Mouse (Mus musculus): ENCODE data around the gene Fli1.
A peak's percentile ranks its signal among the peaks of the same experiment; 100 is the strongest.

The Fli1 gene

DNA sequence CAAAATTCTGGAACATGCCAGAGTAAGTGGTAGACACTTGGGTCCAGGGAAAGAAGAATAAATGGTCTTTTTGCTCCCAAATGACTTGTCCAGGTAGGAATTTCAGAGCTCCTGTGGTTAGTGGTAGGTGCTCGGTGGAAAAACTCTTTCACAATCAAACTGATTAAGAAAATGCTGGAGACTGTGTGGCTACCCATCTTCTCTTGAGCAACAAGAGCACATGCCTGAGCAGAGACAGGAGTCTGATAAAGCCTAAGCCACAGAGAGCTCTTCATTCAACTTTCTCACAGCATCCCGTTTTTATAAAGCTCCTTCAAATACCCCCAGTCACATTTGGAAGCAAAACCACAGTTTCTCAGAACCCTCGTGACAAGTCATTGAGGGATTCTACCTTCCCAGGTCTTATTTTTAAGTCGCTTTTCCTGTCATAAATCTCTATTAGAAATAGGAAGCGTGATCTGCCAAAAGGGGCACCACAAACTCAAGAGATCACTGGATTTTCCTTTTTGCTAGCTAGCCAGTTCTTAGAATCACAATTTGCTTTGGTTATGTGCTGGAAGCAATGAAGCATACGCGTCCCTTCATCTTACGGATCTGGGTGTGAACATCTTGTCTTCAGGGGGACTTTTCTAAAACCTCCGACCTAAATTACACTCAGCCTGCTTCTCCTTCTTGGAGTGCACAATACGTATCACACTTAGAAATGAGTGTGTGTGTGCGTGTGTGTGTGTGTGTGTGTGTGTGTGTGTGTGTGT lies 40.2 kb downstream of the Fli1 start:
- DNase-seq (ENCODE audit: low spot score): no peak

DNA sequence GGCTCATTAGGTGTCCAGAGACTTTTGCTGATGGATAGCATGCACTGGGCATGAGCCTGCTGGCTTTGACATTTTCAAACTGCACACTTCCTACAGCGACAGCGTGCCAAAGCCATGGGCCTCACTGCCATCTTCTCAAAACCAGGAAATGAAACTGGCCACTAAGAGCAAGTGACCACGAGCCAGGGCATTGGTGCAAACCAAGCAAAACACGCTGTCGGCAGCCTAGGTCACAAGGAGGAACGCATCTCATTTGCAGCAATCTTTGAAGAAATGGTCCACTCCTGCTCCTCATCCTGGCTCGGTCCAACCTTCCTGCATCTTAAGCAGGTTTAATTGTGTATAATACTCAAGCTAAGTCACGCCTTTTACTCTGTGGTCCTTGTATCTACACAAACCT lies 41.8 kb downstream of the Fli1 start:
- DNase-seq (ENCODE audit: low spot score): peak; percentile 63

DNA sequence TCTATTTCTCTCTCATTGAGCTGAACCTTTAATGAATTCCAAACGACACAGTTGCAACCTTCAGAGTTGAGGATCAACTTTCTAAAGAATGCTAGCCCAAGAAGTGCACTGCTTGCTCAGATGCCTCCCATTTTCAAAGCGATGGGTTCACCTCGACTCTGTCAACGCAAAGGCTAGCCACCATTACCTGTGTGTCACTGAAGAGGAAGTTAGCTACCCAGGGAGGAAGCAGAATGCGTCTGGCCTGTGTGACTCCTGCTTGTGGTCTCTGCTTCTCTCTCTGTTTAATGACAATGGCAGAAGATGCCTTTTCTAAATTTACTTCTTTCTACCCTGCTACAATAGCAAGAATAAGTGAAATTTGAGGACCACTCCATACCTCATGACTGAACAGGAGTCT lies 42.6 kb downstream of the Fli1 start:
- peak; percentile 59 for DNase-seq (ENCODE audit: low spot score)

DNA sequence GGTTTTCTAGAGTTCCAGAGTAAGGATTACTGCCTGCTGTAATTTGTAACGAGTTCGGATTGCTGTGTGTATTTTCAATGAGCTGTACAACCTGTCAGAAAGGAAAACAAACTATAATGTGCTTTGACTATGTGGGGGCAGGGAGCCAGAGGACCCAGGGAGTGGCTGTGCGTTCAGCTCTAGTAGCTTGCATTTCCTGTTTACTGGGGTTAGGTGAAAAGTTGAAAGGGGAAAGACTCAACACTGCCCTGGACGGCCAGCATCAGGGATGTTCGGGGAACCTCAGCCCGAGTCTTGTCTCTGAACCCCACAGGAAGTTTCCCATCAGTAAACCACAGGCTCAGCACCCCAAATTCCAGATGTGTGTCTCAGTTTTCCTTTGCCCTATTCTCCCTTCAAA lies 43.2 kb downstream of the Fli1 start:
- peak; percentile 67 for DNase-seq (ENCODE audit: low spot score)

DNA sequence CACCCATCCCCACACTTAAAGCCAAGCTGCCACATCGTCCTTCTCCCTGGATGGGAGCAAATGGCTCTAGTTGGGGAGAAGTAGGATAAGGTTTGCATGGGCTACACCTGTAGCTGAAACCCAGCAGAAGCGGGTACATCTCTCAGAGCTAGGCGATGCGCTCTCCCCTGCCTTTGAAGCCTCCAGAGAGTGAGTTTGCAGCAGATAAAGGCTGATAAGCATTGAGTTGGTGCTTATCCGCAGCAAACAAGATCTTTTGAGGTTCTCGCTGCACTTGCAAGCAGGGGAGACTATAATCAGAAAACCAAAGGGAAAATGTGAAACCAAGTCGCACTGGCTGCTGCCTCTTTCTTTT lies 47.0 kb downstream of the Fli1 start:
- DNase-seq (ENCODE audit: low spot score): no peak

DNA sequence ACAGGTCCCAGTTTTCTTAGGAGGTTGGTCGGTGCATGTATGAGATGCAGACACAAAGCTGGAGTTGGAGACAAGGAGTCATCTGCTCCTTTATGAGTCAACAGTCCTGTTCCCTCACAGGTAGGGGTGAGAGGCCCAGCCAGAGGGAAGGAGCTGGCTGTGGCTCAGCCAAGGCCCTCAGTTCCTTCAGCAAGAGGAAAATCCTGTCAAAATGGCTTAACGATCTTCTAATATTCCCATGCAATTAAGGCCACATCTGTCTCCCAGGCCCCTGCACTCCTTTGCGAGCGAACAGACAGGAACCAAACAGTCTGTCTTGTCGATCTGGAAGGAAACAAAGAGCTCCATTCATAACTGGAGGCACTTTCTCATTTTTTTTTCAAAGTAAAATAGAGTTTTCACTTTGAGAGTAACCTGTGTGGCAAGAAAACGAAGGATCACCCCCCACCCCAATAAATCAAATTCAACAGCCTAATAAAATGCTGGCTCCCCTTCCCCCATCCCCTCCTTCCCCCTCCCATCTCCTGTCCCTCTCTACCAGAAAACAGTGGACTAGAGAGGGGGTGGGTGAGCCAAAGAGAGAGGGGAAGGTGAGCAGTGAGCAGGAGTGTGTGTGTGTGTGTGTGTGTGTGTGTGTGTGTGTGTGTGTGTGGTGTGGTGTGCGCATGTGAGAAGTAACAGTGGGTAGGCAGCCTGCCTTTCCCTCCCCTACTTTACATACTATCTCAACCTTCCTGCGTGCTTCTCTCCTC lies 47.6 kb downstream of the Fli1 start:
- DNase-seq (ENCODE audit: low spot score): no peak

DNA sequence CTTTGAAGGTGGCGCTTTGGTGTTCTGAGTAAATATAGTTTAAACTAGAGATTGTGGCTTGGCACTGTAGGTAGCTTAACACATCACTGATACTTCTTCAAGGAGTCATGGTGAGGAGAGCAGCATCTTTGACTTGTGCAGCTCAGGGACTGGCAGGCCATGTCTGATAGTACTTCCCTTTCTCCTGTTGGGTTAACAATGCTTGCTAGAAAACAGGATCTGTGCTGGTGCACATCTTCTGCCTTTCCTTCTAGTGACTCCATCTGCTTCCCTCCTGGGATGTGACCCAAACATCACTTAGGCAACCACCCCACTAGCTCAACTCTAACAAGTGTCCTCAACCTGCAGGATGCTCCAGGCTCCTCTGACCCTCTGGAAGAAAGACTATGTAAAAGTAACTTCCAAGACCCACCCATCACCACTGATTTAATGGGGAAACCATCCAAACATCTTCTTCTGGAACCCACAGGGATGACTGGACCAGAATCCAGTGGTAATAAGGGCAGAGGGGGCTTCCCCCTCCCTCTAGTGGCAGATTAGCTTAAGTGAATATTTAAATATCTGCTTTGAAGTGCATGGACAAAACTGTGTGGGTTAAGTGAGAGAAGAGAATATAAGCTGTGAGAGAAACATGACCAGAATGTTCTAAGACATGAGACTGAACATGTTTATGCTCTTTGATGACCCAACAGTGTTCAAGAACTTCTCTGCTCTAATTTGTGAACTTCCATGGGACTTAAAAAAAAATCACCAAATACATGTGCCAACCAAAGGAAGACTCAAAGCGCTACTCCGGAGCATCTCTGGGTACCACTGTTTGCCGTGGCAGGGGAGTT lies 48.9 kb downstream of the Fli1 start:
- no peak for DNase-seq (ENCODE audit: low spot score)

DNA sequence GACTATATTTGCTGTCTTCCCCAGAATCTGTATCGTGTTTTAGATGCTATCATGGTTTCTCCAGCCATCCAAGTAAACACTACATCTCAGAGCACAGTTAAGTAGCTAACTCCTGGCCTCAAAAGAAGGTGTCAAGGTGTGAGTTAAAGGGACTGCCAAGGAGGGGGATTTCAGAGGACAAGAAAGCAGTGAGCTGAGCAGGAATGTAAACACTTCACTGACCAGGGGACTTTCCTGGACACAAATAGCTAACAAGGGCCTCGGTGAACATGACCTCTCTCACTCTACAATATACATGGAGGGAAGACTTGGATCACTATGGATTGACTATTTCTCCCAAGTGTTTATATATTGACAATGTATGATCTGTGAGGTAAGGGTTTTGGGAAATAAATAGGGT lies 49.9 kb downstream of the Fli1 start:
- no peak for DNase-seq (ENCODE audit: low spot score)

DNA sequence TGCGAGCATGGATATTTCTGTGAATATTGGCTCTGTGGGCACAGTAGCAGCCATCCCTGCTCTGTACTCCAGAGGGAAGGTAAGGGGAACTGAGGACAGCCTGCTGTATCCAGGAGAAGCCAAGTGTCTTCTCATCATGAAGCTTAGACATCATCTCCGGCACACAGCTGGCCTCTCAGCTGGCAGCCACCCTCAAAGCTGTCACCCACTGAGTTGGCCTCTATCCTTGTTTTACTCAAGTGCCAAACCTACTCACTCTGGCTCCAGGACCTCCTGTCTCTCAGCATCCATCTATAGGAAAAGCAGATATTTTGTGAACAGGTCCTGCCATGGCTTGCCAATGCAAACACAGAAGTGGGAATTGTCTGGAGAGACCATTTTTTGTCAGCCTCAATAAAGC lies 51.2 kb downstream of the Fli1 start:
- no peak for DNase-seq (ENCODE audit: low spot score)

DNA sequence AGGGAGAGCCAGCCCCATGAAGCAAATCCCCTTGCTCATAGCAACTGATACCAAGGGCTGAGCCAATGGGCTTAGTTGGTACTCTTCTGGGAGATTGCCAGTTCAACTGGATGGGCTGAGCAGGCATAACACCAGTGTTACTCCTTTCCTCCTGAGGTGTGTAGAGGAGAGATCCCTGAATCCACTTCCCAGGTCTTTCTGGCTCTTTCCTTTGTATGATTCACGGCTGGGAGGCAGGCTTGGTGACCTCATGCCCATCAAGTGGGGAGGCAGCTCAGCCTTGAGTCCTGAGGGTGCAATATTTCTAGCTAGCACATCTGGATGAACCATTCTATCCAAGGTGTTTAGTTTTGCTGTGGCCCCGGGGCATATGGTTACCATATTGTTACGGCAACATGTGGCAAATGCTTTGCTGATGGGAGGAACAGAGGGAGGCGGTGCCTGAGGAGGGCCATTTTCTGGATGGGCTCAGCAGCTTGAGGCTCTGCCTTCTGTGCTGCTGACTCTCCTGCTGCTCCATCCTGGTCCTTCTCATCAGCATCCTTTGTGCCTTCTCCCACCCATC lies 52.8 kb downstream of the Fli1 start:
- DNase-seq (ENCODE audit: low spot score): no peak

DNA sequence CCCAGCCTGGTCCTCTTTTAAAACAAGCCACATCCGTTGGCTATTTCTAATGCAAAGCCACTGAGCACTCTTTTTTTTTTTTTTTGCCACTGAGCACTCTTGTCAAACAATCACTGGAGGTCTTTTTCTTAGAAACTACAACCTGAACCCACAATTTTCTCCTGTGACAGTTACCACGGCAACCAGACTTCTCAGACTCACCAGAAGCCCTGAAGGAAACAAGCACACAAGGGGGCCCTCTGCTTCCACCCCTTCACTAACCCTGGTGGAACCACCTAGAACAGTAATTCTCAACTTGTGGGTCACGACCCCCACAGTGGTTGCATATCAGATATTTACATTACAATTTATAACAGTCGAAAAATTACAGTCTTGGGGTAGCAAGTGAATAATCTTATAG lies 53.3 kb downstream of the Fli1 start:
- no peak for DNase-seq (ENCODE audit: low spot score)

DNA sequence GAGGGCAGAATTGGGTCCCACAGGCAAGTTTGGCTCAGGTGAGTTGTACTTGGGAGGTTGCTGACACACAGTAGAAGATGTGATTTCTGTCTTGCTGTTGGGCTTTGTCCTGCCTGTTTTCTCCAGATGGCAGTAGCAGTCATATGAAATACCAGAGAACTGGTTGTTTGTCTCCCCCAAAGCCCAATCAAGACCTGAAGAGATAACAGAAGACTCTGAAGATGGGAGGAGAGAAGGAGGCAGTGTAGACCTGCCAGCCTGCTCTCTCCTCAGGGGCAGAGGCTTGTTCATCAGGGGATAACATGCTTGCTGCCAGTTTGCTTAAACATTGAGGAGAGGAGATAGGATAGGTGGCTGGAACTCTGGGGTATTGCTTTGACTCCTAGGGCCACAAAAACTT lies 54.0 kb downstream of the Fli1 start:
- no peak for DNase-seq (ENCODE audit: low spot score)

DNA sequence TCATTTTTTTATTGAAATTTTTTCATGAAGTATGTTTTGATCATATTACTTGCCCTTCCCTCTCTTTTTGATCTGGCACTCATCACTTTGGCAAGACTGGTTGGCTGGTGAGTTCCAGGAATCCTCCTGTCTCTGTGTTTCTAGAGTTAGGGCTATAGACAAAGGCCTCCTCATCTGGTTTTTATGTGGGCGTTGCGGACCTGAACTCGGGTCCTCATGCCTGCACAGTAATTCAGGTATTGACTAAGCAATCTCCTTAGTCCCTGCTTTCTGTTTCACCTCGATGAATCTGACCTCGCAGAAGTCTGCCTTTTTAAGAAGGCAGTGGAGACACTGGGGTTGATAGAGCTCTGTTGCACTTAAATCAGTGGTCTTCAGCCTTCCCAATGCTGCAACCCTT lies 54.8 kb downstream of the Fli1 start:
- no peak for DNase-seq (ENCODE audit: low spot score)

DNA sequence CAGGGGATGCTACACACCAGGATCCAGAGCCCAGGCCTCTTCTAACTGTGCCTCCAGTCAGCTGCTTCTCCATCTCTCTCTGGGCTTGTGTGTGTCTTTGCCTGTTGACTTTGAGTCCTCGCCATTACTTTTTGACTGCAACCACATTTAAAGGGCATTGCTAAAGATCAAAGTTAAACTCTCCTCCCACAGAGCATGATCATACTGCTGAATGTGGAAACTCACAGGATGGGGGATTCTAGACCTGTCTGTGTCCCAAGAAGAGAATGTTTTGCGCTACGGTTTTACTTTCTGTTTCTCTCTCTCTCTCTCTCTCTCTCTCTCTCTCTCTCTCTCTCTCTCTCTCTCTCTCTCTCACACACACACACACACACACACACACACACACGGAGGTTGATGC lies 55.3 kb downstream of the Fli1 start:
- no peak for DNase-seq (ENCODE audit: low spot score)

DNA sequence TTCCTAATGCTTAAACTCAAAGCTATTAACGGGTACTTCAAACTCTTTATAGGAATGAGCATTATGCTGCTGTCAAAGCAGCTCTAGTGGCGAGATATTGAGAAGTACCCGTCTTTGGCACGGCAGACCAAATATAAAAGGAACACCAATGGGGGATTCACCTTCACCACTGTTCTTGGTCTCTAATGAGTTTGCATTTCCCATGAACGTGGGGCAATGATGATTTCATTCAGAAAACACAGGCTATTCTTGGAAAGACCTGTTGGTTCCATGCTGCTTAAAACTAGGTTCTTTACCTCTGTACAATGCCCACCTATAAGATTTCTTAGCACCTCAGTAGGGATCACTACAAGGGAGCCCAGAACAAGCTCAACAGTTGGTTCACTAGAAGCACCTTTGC lies 62.2 kb downstream of the Fli1 start:
- no peak for DNase-seq (ENCODE audit: low spot score)

DNA sequence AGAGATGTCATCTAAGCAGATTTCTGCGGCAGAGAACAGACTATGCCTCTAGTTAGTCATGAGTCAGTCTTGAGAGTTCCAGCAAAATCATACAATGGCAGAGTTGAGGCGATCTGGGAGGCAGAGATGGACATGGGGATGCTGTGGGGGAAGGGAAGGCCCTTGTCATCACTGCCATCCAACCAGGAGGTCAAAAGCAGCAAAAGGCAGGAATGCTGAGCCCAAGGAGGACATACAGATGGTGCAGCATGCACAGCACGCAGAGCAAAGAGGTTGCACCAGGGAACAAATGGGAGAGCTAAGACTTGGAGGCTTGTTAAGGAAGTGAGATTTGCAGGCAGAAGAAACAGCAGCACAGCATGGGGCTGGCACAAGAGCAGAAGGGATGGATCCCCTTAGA lies 63.9 kb downstream of the Fli1 start:
- no peak for DNase-seq (ENCODE audit: low spot score)

DNA sequence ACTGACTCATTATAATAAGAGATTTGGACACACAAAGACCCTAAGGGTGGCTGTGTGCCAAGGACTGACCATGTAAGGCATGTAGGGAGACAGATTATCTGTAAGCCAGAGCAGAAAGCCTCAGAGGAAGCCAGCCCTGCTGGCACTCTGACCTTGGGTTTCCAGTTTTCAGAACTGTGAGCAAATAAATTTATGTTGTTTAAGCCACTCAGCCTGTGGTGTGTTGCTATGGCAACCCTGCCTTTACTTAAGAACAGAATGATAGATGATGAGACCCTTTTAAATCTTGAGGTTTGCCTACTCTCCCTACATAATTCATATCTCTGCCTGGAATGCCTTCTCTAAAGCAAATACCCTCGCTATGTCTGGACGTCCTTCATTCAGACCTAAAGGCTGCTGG lies 64.6 kb downstream of the Fli1 start:
- no peak for DNase-seq (ENCODE audit: low spot score)

DNA sequence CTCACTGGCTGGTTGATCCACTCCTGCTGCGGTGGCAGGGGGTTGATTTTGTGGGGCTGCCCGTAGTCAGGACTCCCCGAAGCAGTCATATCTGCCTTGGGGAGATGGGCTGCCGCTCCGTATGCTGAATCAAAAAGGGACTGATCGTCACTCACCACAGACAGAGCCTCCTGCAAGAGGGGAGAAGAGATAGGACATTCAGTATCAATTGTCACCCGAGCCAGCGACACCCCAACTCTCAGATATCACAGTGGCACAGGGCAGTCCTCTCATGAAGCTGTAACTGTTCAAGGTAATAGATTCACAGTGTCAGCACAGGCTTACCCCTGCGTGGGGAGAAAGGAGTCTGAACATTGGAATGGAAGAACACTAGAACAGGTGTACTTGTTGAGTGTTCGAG lies 66.1 kb downstream of the Fli1 start:
- no peak for DNase-seq (ENCODE audit: low spot score)

DNA sequence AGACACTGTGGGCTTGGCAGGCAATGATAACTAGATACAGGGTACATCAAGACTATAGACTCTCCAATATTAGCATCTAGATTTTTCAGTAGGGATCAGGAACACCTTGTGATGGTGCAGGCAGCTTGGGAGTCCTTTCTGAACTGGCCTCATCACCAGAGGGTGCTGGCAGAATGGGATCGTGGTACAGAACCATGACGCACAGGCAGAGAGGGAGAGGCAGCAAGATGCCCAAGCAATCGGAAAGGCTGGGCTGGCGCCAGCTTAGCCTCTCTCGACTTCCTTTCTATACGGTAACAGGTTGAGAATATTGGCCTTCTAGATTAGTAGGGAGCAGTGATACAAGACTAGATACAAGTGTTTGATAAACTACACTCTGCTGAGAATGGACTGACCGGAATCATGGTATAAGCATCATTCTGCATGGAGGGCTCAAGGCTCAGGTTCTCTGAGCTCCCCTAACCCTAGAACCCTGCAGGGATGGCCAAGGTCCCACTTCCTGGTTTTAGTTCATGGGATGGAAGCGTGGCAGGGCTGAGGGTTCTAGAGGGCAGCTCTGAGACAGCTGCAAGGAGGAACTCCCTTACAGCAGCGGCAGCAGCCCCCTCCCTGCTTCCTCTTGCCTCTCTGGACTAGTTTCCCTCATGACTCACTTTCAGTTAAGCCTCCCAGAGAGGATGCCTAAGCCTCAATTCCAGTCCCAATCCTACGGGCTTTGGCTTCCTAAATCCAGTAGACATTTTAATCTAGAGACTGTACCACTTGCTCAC lies 67.9 kb downstream of the Fli1 start:
- DNase-seq (ENCODE audit: low spot score): no peak

DNA sequence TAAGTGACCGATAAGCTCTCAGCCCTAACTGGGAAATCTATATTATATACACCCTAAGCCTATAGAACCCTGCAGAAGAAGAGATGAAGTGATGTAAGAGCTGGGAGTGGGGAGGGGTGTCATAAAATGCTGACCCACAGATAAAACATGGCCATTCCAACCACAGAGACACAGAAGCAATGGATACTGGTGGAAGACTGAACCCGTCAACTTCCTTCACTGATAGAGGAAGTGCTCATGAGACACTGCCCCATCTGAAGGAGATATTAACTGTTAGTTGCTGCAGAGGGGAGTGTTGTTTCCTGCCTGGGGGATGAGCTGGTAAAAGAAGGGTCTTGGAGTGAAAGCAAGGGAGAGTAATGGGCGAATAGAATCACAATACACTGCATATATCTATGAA lies 70.3 kb downstream of the Fli1 start:
- DNase-seq (ENCODE audit: low spot score): no peak

DNA sequence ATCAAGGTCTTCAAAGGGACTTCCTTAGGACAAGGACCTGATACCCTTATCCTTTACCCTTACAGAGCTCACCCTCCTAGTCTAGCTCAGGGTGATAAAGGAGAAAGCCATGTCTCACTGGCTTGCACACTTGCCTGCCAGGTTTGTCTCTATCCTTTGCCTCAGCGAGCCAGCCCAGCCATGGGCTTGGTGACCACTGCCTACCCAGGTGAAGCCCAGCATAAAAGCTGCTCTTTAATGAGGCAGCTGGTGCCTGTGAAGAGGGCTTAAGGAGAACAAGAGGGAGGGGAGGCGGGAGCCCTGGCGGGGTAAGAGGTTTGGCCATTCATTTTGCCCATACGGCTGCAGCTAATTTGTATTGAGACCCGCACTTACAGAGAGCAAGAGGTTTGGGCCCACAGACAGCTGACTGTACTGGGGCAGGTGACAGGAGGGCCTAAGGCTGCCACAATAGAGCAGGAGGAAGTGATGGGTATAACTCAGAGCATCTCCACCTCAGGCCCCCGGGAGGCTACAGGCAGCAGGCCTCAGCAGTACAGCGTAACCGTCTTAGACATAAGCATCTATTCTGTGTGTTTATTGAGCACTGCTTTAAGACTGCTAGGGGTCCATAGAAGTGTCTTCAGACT lies 73.4 kb downstream of the Fli1 start:
- DNase-seq (ENCODE audit: low spot score): no peak

DNA sequence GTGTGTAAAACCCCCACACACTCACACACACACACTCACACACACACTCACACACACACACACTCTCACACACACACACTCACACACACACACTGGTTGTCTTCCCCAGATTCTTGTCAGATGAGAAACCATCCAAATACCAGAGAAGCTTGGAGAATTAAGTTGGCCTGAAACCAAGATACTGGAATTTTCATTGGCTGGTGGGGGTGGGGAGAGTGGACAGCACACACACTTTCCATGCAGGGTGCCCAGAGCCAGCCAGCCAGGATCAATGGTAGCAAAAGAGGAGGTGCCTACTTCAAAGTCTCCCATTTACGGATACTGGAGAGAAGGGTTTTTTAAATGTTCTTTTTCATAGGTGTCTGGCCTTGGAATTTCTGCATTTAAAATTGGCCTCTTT lies 74.3 kb downstream of the Fli1 start:
- DNase-seq (ENCODE audit: low spot score): no peak

Data from lung, postnatal 25 days (tissue).